Mouse (Mus musculus): ENCODE measurements at regions not wholly inside any gene's neighbourhood (a gene's known extent, or its start where the extent isn't known, plus 50 kb on each side); places are given as distances from the start of the nearest gene placed in this dataset.

DNA sequence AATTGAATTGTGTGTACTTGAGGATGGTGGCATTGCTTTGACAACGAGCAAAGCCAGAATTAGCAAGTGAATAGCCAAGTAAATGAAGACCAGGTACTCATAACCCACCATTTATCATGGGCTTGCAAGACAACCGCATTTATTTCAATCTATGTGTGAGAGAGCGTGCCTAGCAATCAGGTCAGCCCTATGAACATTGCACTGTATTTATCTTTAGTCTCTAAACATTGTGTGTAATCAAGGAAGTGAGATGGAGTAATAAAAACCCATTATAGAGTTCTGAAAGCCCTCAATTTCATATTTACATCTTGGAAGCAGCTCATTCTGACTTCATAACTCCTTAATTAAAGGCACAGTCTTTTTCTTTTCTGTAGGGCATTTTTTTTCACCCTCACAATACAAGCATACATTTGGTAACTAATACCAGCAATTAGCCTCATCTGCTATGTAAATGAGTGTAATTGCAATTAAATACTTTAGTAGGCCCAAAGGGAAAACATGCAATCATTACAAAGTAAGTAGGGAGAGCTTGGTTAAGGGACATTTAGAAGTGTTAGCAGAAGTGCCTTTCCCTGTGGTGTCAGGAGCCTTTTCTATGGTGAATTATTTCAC lies 150.8 kb upstream of the Dph6 start:
- no peak overlapping the region for H3K27ac ChIP-seq (ENCODE audit: control insufficient read depth, low read depth, low read length)
- no peak for TF ChIP-seq TCF12 (IDR thresholded peaks at IDR 0.05; ENCODE audit: low read depth, low read length)
- TF ChIP-seq ZMIZ1 (IDR thresholded peaks at IDR 0.05; ENCODE audit: low read depth, low read length) = no peak
- TF ChIP-seq UBTF (IDR thresholded peaks at IDR 0.05; ENCODE audit: borderline replicate concordance, insufficient read depth, low read depth, low read length) = no peak
- no peak for TF ChIP-seq E2F4 (IDR thresholded peaks at IDR 0.05; ENCODE audit: borderline replicate concordance, low read depth, low read length)
- TF ChIP-seq NELFE (IDR thresholded peaks at IDR 0.05; ENCODE audit: low read depth, low read length) = no peak
- TF ChIP-seq HCFC1 (IDR thresholded peaks at IDR 0.05; ENCODE audit: low read depth, low read length) = no peak
- TF ChIP-seq SMC3 (IDR thresholded peaks at IDR 0.05; ENCODE audit: low read depth, low read length) = no peak
- no peak overlapping the region for H3K9ac ChIP-seq (ENCODE audit: control insufficient read depth, low read depth, low read length, poor library complexity, severe bottlenecking)
- no peaks in the 10 kb centered on the region for H3K27me3 ChIP-seq (ENCODE audit: control insufficient read depth in 1 of 2, insufficient read depth in 2 of 2, low read length in 2 of 2)
- no peaks in the 10 kb centered on the region for H3K4me1 ChIP-seq (ENCODE audit: control insufficient read depth in 1 of 2, insufficient read depth in 2 of 2, low read length in 2 of 2)
- H3K4me3 ChIP-seq (ENCODE audit: control insufficient read depth in 1 of 2, insufficient read depth in 1 of 2, low read depth in 2 of 2, low read length in 2 of 2) = no peak overlapping the region
- H3K9me3 ChIP-seq (replicated peaks; ENCODE audit: insufficient read depth, low read length) = no peaks in the 10 kb centered on the region
- DNase-seq (ENCODE audit: low read depth, low spot score) = no peak
- H3K79me2 ChIP-seq (ENCODE audit: control insufficient read depth, insufficient read depth, low read length, poor library complexity) = no peaks in the 10 kb centered on the region
- no peaks in the 10 kb centered on the region for H3K36me3 ChIP-seq (ENCODE audit: control insufficient read depth in 1 of 2, insufficient read depth in 2 of 2, low read length in 2 of 2)

DNA sequence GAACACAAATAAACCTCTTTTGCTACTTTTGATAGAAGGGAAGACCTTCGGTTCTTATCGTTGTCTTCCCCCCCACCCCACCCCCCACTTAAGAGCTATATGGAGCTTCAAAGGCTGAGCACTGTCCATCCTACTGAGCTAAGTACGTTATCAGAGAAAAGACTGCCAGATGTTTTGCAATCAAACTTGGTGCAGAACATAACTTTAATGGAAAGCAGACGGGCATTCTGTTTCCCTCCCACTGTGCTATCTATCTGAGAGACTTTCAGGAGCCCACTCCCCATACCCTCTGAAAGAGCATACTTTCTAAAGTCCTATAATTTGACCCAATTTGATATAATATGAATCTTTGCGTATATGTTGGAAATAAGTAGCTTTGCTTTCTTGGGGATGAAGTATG lies 153.3 kb upstream of the Dph6 start:
- Histone ChIP-seq H3K27me3 (ENCODE audit: control insufficient read depth in 1 of 2, insufficient read depth in 2 of 2, low read length in 2 of 2) (no peaks in the 10 kb centered on the region), H3K36me3 (ENCODE audit: control insufficient read depth in 1 of 2, insufficient read depth in 2 of 2, low read length in 2 of 2) (no peaks in the 10 kb centered on the region), H3K9ac (ENCODE audit: control insufficient read depth, low read depth, low read length, poor library complexity, severe bottlenecking) (no peak overlapping the region), H3K9me3 (replicated peaks; ENCODE audit: insufficient read depth, low read length) (no peaks in the 10 kb centered on the region), H3K4me3 (ENCODE audit: control insufficient read depth in 1 of 2, insufficient read depth in 1 of 2, low read depth in 2 of 2, low read length in 2 of 2) (no peak overlapping the region), H3K27ac (ENCODE audit: control insufficient read depth, low read depth, low read length) (no peak overlapping the region), H3K79me2 (ENCODE audit: control insufficient read depth, insufficient read depth, low read length, poor library complexity) (no peaks in the 10 kb centered on the region), H3K4me1 (ENCODE audit: control insufficient read depth in 1 of 2, insufficient read depth in 2 of 2, low read length in 2 of 2) (no peaks in the 10 kb centered on the region)
- TF ChIP-seq TAL1 (IDR thresholded peaks at IDR 0.05; ENCODE audit: low read length) (no peak), SMC3 (IDR thresholded peaks at IDR 0.05; ENCODE audit: low read depth, low read length) (no peak), MEF2A (IDR thresholded peaks at IDR 0.05; ENCODE audit: extremely low read depth, insufficient replicate concordance, low read depth, low read length, poor library complexity, severe bottlenecking) (no peak), BHLHE40 (IDR thresholded peaks at IDR 0.05; ENCODE audit: borderline replicate concordance, low read depth, low read length) (no peak), GABPA (IDR thresholded peaks at IDR 0.05; ENCODE audit: low read depth, low read length) (no peak), GATA1 (IDR thresholded peaks at IDR 0.05; ENCODE audit: low read depth, low read length) (no peak), TBP (IDR thresholded peaks at IDR 0.05; ENCODE audit: low read depth, low read length) (no peak), SIN3A (IDR thresholded peaks at IDR 0.05; ENCODE audit: low read length) (no peak), RAD21 (IDR thresholded peaks at IDR 0.05; ENCODE audit: low read depth, low read length) (no peak), ZKSCAN1 (IDR thresholded peaks at IDR 0.05; ENCODE audit: low read depth, low read length) (no peak), CTCF (IDR thresholded peaks at IDR 0.05 in 2 of 3, conservative IDR thresholded peaks at IDR 0.05 in 1 of 3; ENCODE audit: control insufficient read depth in 1 of 3, insufficient read depth in 1 of 3, low read depth in 2 of 3, low read length in 3 of 3, poor library complexity in 1 of 3, severe bottlenecking in 1 of 3) (no peak), TCF12 (IDR thresholded peaks at IDR 0.05; ENCODE audit: low read depth, low read length) (no peak), MYB (IDR thresholded peaks at IDR 0.05; ENCODE audit: low read depth, low read length) (no peak), EP300 (IDR thresholded peaks at IDR 0.05; ENCODE audit: low read depth in 1 of 2, low read length in 2 of 2) (no peak), CHD2 (IDR thresholded peaks at IDR 0.05; ENCODE audit: low read length) (no peak)
- no peak for DNase-seq (ENCODE audit: low read depth, low spot score)

Measured in MEL (cell line).